Mouse (Mus musculus) kidney, embryonic 16.5 days (tissue): ENCODE measurements around the gene 4930568D16Rik. TPM values are rescaled to one million over a fixed set of nuclear protein-coding genes. Genes with fewer than 3 reads are reported as not detected.

Source experiments
- ATAC-seq: fragments of 200-750 bp; cut with Nextera tagmentation; 2 replicates; pipeline ENCODE4 v1.8.0; 2017; ENCODE audit warnings: moderate TSS enrichment; ENCODE audit not compliant: low FRiP score, low TSS enrichment
- H3K27ac ChIP-seq: fragments of 300-500 bp; sonication (generic); 2 replicates; pipeline ENCODE4 v1.5.1; 2014; ENCODE audit warnings: low read length
- H3K27me3 ChIP-seq: fragments of 300-500 bp; sonication (generic); 2 replicates; pipeline ENCODE4 v1.6.1; 2014; ENCODE audit warnings: low read length, control low read depth, mixed read lengths; ENCODE audit not compliant: insufficient read depth
- H3K36me3 ChIP-seq: fragments of 300-500 bp; sonication (generic); 2 replicates; pipeline ENCODE4 v1.6.1; 2014; ENCODE audit warnings: low read length, control low read depth, mixed read lengths; ENCODE audit not compliant: insufficient read depth
- H3K4me1 ChIP-seq: fragments of 300-500 bp; sonication (generic); 2 replicates; pipeline ENCODE4 v1.6.1; 2014; ENCODE audit warnings: low read length, control low read depth, mixed read lengths; ENCODE audit not compliant: insufficient read depth
- H3K4me2 ChIP-seq: fragments of 300-500 bp; sonication (generic); replicated peaks from 2 replicates; pipeline ENCODE4 v1.6.1; 2014; ENCODE audit warnings: low read depth, low read length
- H3K4me3 ChIP-seq: fragments of 300-500 bp; sonication (generic); 2 replicates; pipeline ENCODE4 v1.5.1; 2014; ENCODE audit warnings: mild to moderate bottlenecking, low read length
- H3K9ac ChIP-seq: fragments of 300-500 bp; sonication (generic); replicated peaks from 2 replicates; pipeline ENCODE4 v1.6.1; 2014; ENCODE audit warnings: low read length
- H3K9me3 ChIP-seq: fragments of 300-500 bp; sonication (generic); 2 replicates; pipeline ENCODE4 v1.6.1; 2016; ENCODE audit warnings: low read length, control low read depth
- WGBS: fragments of 180-500 bp; shearing (Covaris S2); extraction: QIAGEN DNeasy Blood & Tissue Kit; methylation state at CpG from one replicate; pipeline ENCODE4 v1.1.7; 2014; 5-methylcytosine and 5-hydroxymethylcytosine counted together
- polyA plus RNA-seq: library from polyadenylated mRNA; unstranded; fragments of >200 nt; fragmentation: Nextera tagmentation; extraction: Ambion mirVana; gene quantifications from 2 replicates; pipeline ENCODE4 v1.2.1, GENCODE M21; 2015

The 4930568D16Rik gene
- polyA plus RNA-seq, 1 experiment from 2014 or later, result not detected

GRCm38 (mm10) chr2:35370686-35371085 lies 3.2 kb upstream of the 4930568D16Rik start:
- ATAC-seq, result no peak
- H3K27ac ChIP-seq, result no peak overlapping the region

GRCm38 (mm10) chr2:35349184-35349583 lies 18.3 kb downstream of the 4930568D16Rik start:
- Histone ChIP-seq H3K4me3 (no peak overlapping the region), H3K4me2 (no peak overlapping the region), H3K27me3 (no peaks in the 10 kb centered on the region), H3K9me3 (no peaks in the 10 kb centered on the region), H3K9ac (no peak overlapping the region), H3K27ac (no peak overlapping the region), H3K36me3 (no peaks in the 10 kb centered on the region), H3K4me1 (no peaks in the 10 kb centered on the region)
- 46% methylated on average over 5 of the region's 5 CpGs for WGBS
- ATAC-seq, result peak; percentile 51; the same call in 1 of the 2 replicates

More at GRCm38 (mm10) chr2:35370686-35371085, 3.2 kb upstream of the 4930568D16Rik start:
- Histone ChIP-seq H3K27me3 (no peaks in the 10 kb centered on the region), H3K9me3 (no peaks in the 10 kb centered on the region), H3K4me1 (no peaks in the 10 kb centered on the region), H3K4me2 (no peak overlapping the region), H3K36me3 (no peaks in the 10 kb centered on the region), H3K4me3 (no peak overlapping the region), H3K9ac (no peak overlapping the region)

GRCm38 (mm10) chr2:35345984-35346383 lies 21.5 kb downstream of the 4930568D16Rik start:
- Histone ChIP-seq H3K27me3 (no peaks in the 10 kb centered on the region), H3K4me1 (no peaks in the 10 kb centered on the region), H3K9me3 (no peaks in the 10 kb centered on the region), H3K27ac (no peak overlapping the region), H3K36me3 (no peaks in the 10 kb centered on the region), H3K4me3 (no peak overlapping the region), H3K9ac (no peak overlapping the region), H3K4me2 (no peak overlapping the region)
- no peak for ATAC-seq
- WGBS, result 66% methylated on average over 2 of the region's 2 CpGs

- 74% methylated on average over 3 of the region's 3 CpGs for WGBS
- Histone ChIP-seq H3K4me2 (no peak overlapping the region), H3K9me3 (no peaks in the 10 kb centered on the region), H3K4me1 (peaks cover under 1% of the 10 kb centered on the region), H3K27me3 (no peaks in the 10 kb centered on the region), H3K4me3 (no peak overlapping the region), H3K9ac (no peak overlapping the region), H3K27ac (no peak overlapping the region), H3K36me3 (no peaks in the 10 kb centered on the region)
- no peak for ATAC-seq
Measured at GRCm38 (mm10) chr2:35342605-35343004, 24.9 kb downstream of the 4930568D16Rik start.

GRCm38 (mm10) chr2:35338707-35339106 lies 28.8 kb downstream of the 4930568D16Rik start:
- Histone ChIP-seq H3K9me3 (no peaks in the 10 kb centered on the region), H3K4me2 (no peak overlapping the region), H3K27ac (0 out of 2 replicates have a peak overlapping the region, but pooled peaks have one; percentile 2), H3K4me1 (peaks cover 19% of the 10 kb centered on the region), H3K36me3 (no peaks in the 10 kb centered on the region), H3K4me3 (no peak overlapping the region), H3K27me3 (no peaks in the 10 kb centered on the region), H3K9ac (no peak overlapping the region)
- WGBS, result 63% methylated on average over 6 of the region's 6 CpGs
- no peak for ATAC-seq

- Histone ChIP-seq H3K4me1 (peaks cover 19% of the 10 kb centered on the region), H3K36me3 (no peaks in the 10 kb centered on the region), H3K4me3 (no peak overlapping the region), H3K9ac (no peak overlapping the region), H3K9me3 (no peaks in the 10 kb centered on the region), H3K27me3 (no peaks in the 10 kb centered on the region), H3K4me2 (no peak overlapping the region), H3K27ac (0 out of 2 replicates have a peak overlapping the region, but pooled peaks have one; percentile 2)
- ATAC-seq, result no peak
- WGBS, result 49% methylated on average over 1 of the region's 1 CpGs
Measured at GRCm38 (mm10) chr2:35338036-35338435, 29.5 kb downstream of the 4930568D16Rik start.

GRCm38 (mm10) chr2:35337419-35337818 lies 30.1 kb downstream of the 4930568D16Rik start:
- no peaks in the 10 kb centered on the region for H3K27me3 ChIP-seq
- peak overlapping the region; percentile 77 for H3K4me3 ChIP-seq
- peak overlapping the region; percentile 97 for H3K4me2 ChIP-seq
- no peak for ATAC-seq
- no peaks in the 10 kb centered on the region for H3K36me3 ChIP-seq
- peaks cover 19% of the 10 kb centered on the region for H3K4me1 ChIP-seq
- H3K9me3 ChIP-seq, result no peaks in the 10 kb centered on the region
- peak overlapping the region; percentile 55 for H3K9ac ChIP-seq
- 47% methylated on average over 10 of the region's 10 CpGs for WGBS
- peak overlapping the region; percentile 85 for H3K27ac ChIP-seq

- no peaks in the 10 kb centered on the region for H3K27me3 ChIP-seq
- peak; percentile 100 for ATAC-seq
- H3K4me1 ChIP-seq, result peaks cover 19% of the 10 kb centered on the region
- H3K36me3 ChIP-seq, result no peaks in the 10 kb centered on the region
- peak within 1 kb of the TSS; percentile 97 for H3K4me2 ChIP-seq
- H3K4me3 ChIP-seq, result peak within 1 kb of the TSS; percentile 77
- WGBS, result under 1% methylated on average over 45 of the region's 45 CpGs
- H3K27ac ChIP-seq, result peak within 1 kb of the TSS; percentile 85
- H3K9ac ChIP-seq, result peak within 1 kb of the TSS; percentile 81
- no peaks in the 10 kb centered on the region for H3K9me3 ChIP-seq
Measured at GRCm38 (mm10) chr2:35336388-35337280, 30.9 kb downstream of the 4930568D16Rik start, which contains the start of gene Stom. TSS of gene Stom (minus strand) at chr2:35336976.

GRCm38 (mm10) chr2:35335620-35336019 lies 31.9 kb downstream of the 4930568D16Rik start:
- Histone ChIP-seq H3K36me3 (no peaks in the 10 kb centered on the region), H3K9ac (peak overlapping the region; percentile 81), H3K4me1 (peaks cover 19% of the 10 kb centered on the region), H3K27me3 (no peaks in the 10 kb centered on the region), H3K4me2 (peak overlapping the region; percentile 97), H3K4me3 (peak overlapping the region; percentile 77), H3K9me3 (no peaks in the 10 kb centered on the region), H3K27ac (no peak overlapping the region)
- ATAC-seq, result no peak
- WGBS, result 9% methylated on average over 7 of the region's 7 CpGs

GRCm38 (mm10) chr2:35333670-35334069 lies 33.9 kb downstream of the 4930568D16Rik start:
- H3K27me3 ChIP-seq, result no peaks in the 10 kb centered on the region
- H3K27ac ChIP-seq, result no peak overlapping the region
- H3K9me3 ChIP-seq, result no peaks in the 10 kb centered on the region
- ATAC-seq, result no peak
- H3K9ac ChIP-seq, result no peak overlapping the region
- no peak overlapping the region for H3K4me3 ChIP-seq
- peaks cover 19% of the 10 kb centered on the region for H3K4me1 ChIP-seq
- H3K4me2 ChIP-seq, result no peak overlapping the region
- no peaks in the 10 kb centered on the region for H3K36me3 ChIP-seq
